Mouse (Mus musculus) stomach, postnatal 0 days (tissue): ENCODE measurements around the gene Lgr4.

Source experiments
- CTCF ChIP-seq: IDR thresholded peaks from 2 replicates; pipeline ENCODE4 v1.5.1; 2016; ENCODE audit warnings: antibody characterized with exemption, low read depth, mild to moderate bottlenecking, moderate library complexity
- EP300 ChIP-seq: optimal IDR thresholded peaks from 2 replicates; pipeline ENCODE3; 2016; ENCODE audit warnings: antibody characterized with exemption

DNA sequence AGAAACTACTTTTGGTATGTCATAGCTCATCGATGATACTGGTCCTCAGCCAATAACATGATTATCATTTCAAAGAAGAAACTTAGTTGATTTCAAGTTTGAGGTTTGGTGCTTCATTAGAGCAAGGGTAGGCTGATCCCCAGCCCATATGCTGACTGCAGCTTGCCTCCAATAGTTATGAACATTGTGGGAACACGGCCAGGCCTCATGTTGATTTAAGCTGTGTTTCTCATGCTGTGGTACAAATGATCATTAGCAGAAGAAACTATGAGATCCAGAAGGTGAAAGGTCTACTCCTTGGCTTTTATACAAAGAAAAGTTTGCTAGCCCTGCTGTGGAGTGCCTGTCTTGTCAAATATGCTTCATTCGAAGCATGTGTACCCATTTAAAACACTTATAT is 87.7 kb downstream of the Lgr4 start:
- TF ChIP-seq EP300 (no peak), CTCF (no peak)
